Mouse (Mus musculus): Measurements from ENCODE around the gene Tent4a. TPM values are rescaled to one million over a fixed set of nuclear protein-coding genes. Genes with fewer than 3 reads are reported as not detected.

Gene Tent4a
- total and polyA plus RNA-seq, 2 experiments from 2014 or later = 4.5 to 29.3 TPM

- H3K4me2 ChIP-seq (ENCODE audit: low read depth) = no peak overlapping the region
- no peak overlapping the region for H3K4me3 ChIP-seq (ENCODE audit: low read depth, low read length)
- DNase-seq (no peak), ATAC-seq (no peak)
- no peaks in the 10 kb centered on the region for H3K9me3 ChIP-seq (ENCODE audit: low read length)
- no peaks in the 10 kb centered on the region for H3K4me1 ChIP-seq (ENCODE audit: insufficient read depth)
- no peaks in the 10 kb centered on the region for H3K27me3 ChIP-seq (ENCODE audit: insufficient read depth, low read length)
- 75% methylated on average over 6 of the region's 6 CpGs for WGBS
- no peak overlapping the region for H3K9ac ChIP-seq
- TF ChIP-seq CTCF (IDR thresholded peaks at IDR 0.05; ENCODE audit: low read depth) = no peak
- H3K36me3 ChIP-seq (ENCODE audit: insufficient read depth) = peaks cover 6% of the 10 kb centered on the region
- no peak overlapping the region for H3K27ac ChIP-seq (ENCODE audit: low read depth, low read length)
These were observed 15.3 kb downstream of the Tent4a start for GRCm38 (mm10) chr13:69519137-69519536.

- WGBS = 88% methylated on average over 6 of the region's 6 CpGs
- Histone ChIP-seq H3K27me3 (ENCODE audit: insufficient read depth, low read length) (no peaks in the 10 kb centered on the region), H3K4me1 (ENCODE audit: insufficient read depth) (no peaks in the 10 kb centered on the region), H3K36me3 (ENCODE audit: insufficient read depth) (peaks cover 10% of the 10 kb centered on the region), H3K27ac (ENCODE audit: low read depth, low read length) (no peak overlapping the region), H3K4me2 (ENCODE audit: low read depth) (no peak overlapping the region), H3K9me3 (ENCODE audit: low read length) (no peaks in the 10 kb centered on the region), H3K4me3 (ENCODE audit: low read depth, low read length) (no peak overlapping the region), H3K9ac (no peak overlapping the region)
- ATAC-seq (no peak), DNase-seq (no peak)
- no peak for TF ChIP-seq CTCF (IDR thresholded peaks at IDR 0.05; ENCODE audit: low read depth)
These were observed 17.0 kb downstream of the Tent4a start for GRCm38 (mm10) chr13:69517445-69517844.

GRCm38 (mm10) chr13:69515091-69515490 is 19.3 kb downstream of the Tent4a start:
- Histone ChIP-seq H3K9ac (no peak overlapping the region), H3K4me3 (ENCODE audit: low read depth, low read length) (no peak overlapping the region), H3K27me3 (ENCODE audit: insufficient read depth, low read length) (no peaks in the 10 kb centered on the region), H3K4me1 (ENCODE audit: insufficient read depth) (no peaks in the 10 kb centered on the region), H3K27ac (ENCODE audit: low read depth, low read length) (no peak overlapping the region), H3K4me2 (ENCODE audit: low read depth) (no peak overlapping the region), H3K9me3 (ENCODE audit: low read length) (no peaks in the 10 kb centered on the region), H3K36me3 (ENCODE audit: insufficient read depth) (peaks cover 26% of the 10 kb centered on the region)
- TF ChIP-seq CTCF (IDR thresholded peaks at IDR 0.05; ENCODE audit: low read depth) = no peak
- ATAC-seq (no peak), DNase-seq (no peak)
- WGBS = 85% methylated on average over 3 of the region's 3 CpGs

- H3K4me3 ChIP-seq (ENCODE audit: low read depth, low read length) = no peak overlapping the region
- WGBS = 57% methylated on average over 9 of the region's 9 CpGs
- no peak overlapping the region for H3K27ac ChIP-seq (ENCODE audit: low read depth, low read length)
- DNase-seq (peak; percentile 61), ATAC-seq (peak; percentile 82)
- TF ChIP-seq CTCF (IDR thresholded peaks at IDR 0.05; ENCODE audit: low read depth) = peak; percentile 62
- H3K27me3 ChIP-seq (ENCODE audit: insufficient read depth, low read length) = no peaks in the 10 kb centered on the region
- no peak overlapping the region for H3K4me2 ChIP-seq (ENCODE audit: low read depth)
- H3K9me3 ChIP-seq (ENCODE audit: low read length) = no peaks in the 10 kb centered on the region
- H3K4me1 ChIP-seq (ENCODE audit: insufficient read depth) = no peaks in the 10 kb centered on the region
- H3K9ac ChIP-seq = no peak overlapping the region
- peaks cover 59% of the 10 kb centered on the region for H3K36me3 ChIP-seq (ENCODE audit: insufficient read depth)
These were observed 24.8 kb downstream of the Tent4a start for GRCm38 (mm10) chr13:69509391-69510244.

- Histone ChIP-seq H3K9ac (no peak overlapping the region), H3K4me1 (ENCODE audit: insufficient read depth) (no peaks in the 10 kb centered on the region), H3K27ac (ENCODE audit: low read depth, low read length) (no peak overlapping the region), H3K27me3 (ENCODE audit: insufficient read depth, low read length) (no peaks in the 10 kb centered on the region), H3K9me3 (ENCODE audit: low read length) (no peaks in the 10 kb centered on the region), H3K36me3 (ENCODE audit: insufficient read depth) (peaks cover 74% of the 10 kb centered on the region), H3K4me3 (ENCODE audit: low read depth, low read length) (no peak overlapping the region), H3K4me2 (ENCODE audit: low read depth) (no peak overlapping the region)
- TF ChIP-seq CTCF (IDR thresholded peaks at IDR 0.05; ENCODE audit: low read depth) = no peak
- 98% methylated on average over 3 of the region's 3 CpGs for WGBS
- ATAC-seq (no peak), DNase-seq (no peak)
These were observed 26.8 kb downstream of the Tent4a start for GRCm38 (mm10) chr13:69507666-69508065.

- H3K27me3 ChIP-seq (ENCODE audit: insufficient read depth, low read length) = no peaks in the 10 kb centered on the region
- no peak overlapping the region for H3K4me2 ChIP-seq (ENCODE audit: low read depth)
- no peak overlapping the region for H3K9ac ChIP-seq
- no peak overlapping the region for H3K4me3 ChIP-seq (ENCODE audit: low read depth, low read length)
- H3K4me1 ChIP-seq (ENCODE audit: insufficient read depth) = no peaks in the 10 kb centered on the region
- TF ChIP-seq CTCF (IDR thresholded peaks at IDR 0.05; ENCODE audit: low read depth) = no peak
- no peak overlapping the region for H3K27ac ChIP-seq (ENCODE audit: low read depth, low read length)
- ATAC-seq (no peak), DNase-seq (no peak)
- H3K36me3 ChIP-seq (ENCODE audit: insufficient read depth) = peaks cover 75% of the 10 kb centered on the region
- no peaks in the 10 kb centered on the region for H3K9me3 ChIP-seq (ENCODE audit: low read length)
- WGBS = 90% methylated on average over 12 of the region's 12 CpGs
These were observed 27.9 kb downstream of the Tent4a start for GRCm38 (mm10) chr13:69506341-69507086.

GRCm38 (mm10) chr13:69502863-69503262 is 31.6 kb downstream of the Tent4a start:
- peaks cover 93% of the 10 kb centered on the region for H3K36me3 ChIP-seq (ENCODE audit: insufficient read depth)
- no peak overlapping the region for H3K27ac ChIP-seq (ENCODE audit: low read depth, low read length)
- H3K4me3 ChIP-seq (ENCODE audit: low read depth, low read length) = no peak overlapping the region
- no peak overlapping the region for H3K9ac ChIP-seq
- no peak overlapping the region for H3K4me2 ChIP-seq (ENCODE audit: low read depth)
- TF ChIP-seq CTCF (IDR thresholded peaks at IDR 0.05; ENCODE audit: low read depth) = no peak
- no peaks in the 10 kb centered on the region for H3K27me3 ChIP-seq (ENCODE audit: insufficient read depth, low read length)
- ATAC-seq (no peak), DNase-seq (no peak)
- 82% methylated on average over 5 of the region's 5 CpGs for WGBS
- no peaks in the 10 kb centered on the region for H3K4me1 ChIP-seq (ENCODE audit: insufficient read depth)
- H3K9me3 ChIP-seq (ENCODE audit: low read length) = no peaks in the 10 kb centered on the region
